Mouse (Mus musculus): ENCODE data around the gene Sod2. TPM values are rescaled to one million over a fixed set of nuclear protein-coding genes. Genes with fewer than 3 reads are reported as not detected.
"Not testable (repeated sequence)": the region's sequence is repeated elsewhere in the genome, so short reads cannot be mapped to it uniquely, and the experiment has no call there.

Gene Sod2
- polyA plus RNA-seq, 1 experiment: 38.6 TPM

DNA sequence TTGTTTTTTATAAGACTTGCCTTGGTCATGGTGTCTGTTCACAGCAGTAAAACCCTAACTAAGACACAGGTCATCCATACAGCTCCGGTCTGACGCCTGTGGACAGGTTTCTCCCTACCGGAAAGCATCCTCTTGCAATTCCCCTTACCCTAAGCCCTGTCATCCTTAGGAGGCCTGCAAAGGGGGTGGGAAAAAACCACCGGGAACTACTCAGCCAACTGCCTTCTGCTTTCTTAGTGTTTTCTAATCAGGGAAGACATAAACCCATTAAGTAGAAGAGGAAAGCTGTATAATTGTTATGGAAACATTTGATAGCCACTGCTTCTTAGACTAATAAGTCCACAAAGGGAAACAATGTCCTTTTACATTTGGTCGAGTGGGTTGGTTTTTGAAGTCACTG is 338 bp downstream of the Sod2 start:
- H3K4me1 ChIP-seq (ENCODE audit: control insufficient read depth): peaks cover 46% of the 10 kb centered on the region
- H3K4me3 ChIP-seq (replicated peaks): peak overlapping the region; percentile 97
- no peaks in the 10 kb centered on the region; the same call in 1 of the 2 replicates for H3K9me3 ChIP-seq (ENCODE audit: control insufficient read depth, low read length)
- no peak for TF ChIP-seq GATA1 (IDR thresholded peaks at IDR 0.05; ENCODE audit: low read length)
- TF ChIP-seq TAL1 (IDR thresholded peaks at IDR 0.05; ENCODE audit: low read length): no peak
- no peaks in the 10 kb centered on the region for H3K27me3 ChIP-seq (ENCODE audit: control insufficient read depth)
- H3K36me3 ChIP-seq (ENCODE audit: control insufficient read depth): peaks cover 14% of the 10 kb centered on the region

DNA sequence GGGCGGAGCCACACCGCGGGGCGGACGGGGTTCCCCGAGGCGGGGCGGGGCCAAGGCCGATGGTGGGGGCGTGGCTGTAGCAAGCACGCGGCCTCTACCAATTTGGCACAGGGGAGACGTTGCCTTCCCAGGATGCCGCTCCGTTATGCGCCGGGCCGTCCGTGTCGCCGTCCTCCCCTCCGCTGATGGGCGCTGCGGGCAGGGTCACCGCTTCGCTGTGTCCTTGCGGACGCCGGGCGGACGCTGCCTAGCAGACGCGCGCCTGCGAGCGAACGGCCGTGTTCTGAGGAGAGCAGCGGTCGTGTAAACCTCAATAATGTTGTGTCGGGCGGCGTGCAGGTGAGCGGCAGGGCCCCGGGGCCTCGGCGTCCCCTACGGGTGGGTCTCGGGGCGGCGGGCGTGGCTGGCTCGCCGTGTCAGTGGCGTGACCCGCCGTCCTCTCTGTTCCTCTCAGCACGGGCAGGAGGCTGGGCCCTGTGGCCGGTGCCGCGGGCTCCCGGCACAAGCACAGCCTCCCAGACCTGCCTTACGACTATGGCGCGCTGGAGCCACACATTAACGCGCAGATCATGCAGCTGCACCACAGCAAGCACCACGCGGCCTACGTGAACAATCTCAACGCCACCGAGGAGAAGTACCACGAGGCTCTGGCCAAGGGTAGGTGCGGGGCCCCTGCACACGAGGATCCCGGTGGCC is 1.2 kb downstream of the Sod2 start:
- Histone ChIP-seq H3K36me3 (ENCODE audit: control insufficient read depth) (peaks cover 22% of the 10 kb centered on the region), H3K27me3 (ENCODE audit: control insufficient read depth) (no peaks in the 10 kb centered on the region), H3K9me3 (ENCODE audit: control insufficient read depth, low read length) (no peaks in the 10 kb centered on the region; the same call in 1 of the 2 replicates), H3K4me3 (replicated peaks) (peak overlapping the region; percentile 97), H3K4me1 (ENCODE audit: control insufficient read depth) (peaks cover 46% of the 10 kb centered on the region)
- no peak for TF ChIP-seq TAL1 (IDR thresholded peaks at IDR 0.05; ENCODE audit: low read length)
- TF ChIP-seq GATA1 (IDR thresholded peaks at IDR 0.05; ENCODE audit: low read length): no peak

DNA sequence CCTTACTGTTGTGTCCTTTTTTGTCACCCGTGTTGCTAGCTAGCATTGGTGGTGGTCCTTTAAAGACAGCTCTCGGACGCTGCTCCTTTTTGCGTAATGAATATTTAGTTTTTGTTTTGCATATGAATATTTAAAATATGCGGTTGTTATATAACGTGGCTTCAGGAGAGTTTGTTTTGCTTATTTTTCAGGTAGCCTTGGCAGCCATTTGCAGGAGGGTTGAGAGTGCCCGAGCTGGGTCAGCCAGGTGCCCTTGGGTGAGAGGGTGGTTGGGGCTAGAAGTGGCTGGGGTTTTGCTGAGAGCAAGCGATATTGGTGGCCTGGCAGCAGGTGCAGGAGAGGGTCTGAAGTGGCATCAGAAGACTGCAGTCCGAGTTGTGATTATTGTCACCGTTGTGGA is 1.9 kb downstream of the Sod2 start:
- peaks cover 28% of the 10 kb centered on the region for H3K36me3 ChIP-seq (ENCODE audit: control insufficient read depth)
- peak overlapping the region; percentile 97 for H3K4me3 ChIP-seq (replicated peaks)
- TF ChIP-seq GATA1 (IDR thresholded peaks at IDR 0.05; ENCODE audit: low read length) (no peak), TAL1 (IDR thresholded peaks at IDR 0.05; ENCODE audit: low read length) (no peak)
- peaks cover 46% of the 10 kb centered on the region for H3K4me1 ChIP-seq (ENCODE audit: control insufficient read depth)
- H3K27me3 ChIP-seq (ENCODE audit: control insufficient read depth): no peaks in the 10 kb centered on the region
- no peaks in the 10 kb centered on the region; the same call in 1 of the 2 replicates for H3K9me3 ChIP-seq (ENCODE audit: control insufficient read depth, low read length)

DNA sequence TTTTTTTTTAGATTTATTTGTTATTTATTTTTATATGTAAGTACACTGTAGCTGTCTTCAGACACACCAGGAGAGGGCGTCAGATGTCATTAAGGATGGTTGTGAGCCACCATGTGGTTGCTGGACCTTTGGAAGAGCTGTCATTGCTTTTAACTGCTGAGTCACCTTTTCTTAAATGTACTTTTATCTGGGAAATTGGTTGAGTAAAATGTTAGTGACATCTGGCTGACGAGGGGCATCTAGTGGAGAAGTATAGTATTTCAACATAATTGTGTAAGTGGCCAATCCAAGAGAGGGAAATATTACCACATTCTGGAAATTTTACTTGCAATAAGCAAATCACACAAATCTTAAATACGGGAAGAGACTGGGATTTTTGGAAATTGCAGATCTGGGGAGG is 3.2 kb downstream of the Sod2 start:
- H3K9me3 ChIP-seq (ENCODE audit: control insufficient read depth, low read length): no peaks in the 10 kb centered on the region; the same call in 1 of the 2 replicates
- H3K4me3 ChIP-seq (replicated peaks): no peak overlapping the region
- no peaks in the 10 kb centered on the region for H3K27me3 ChIP-seq (ENCODE audit: control insufficient read depth)
- peaks cover 42% of the 10 kb centered on the region for H3K36me3 ChIP-seq (ENCODE audit: control insufficient read depth)
- TF ChIP-seq GATA1 (IDR thresholded peaks at IDR 0.05; ENCODE audit: low read length) (no peak), TAL1 (IDR thresholded peaks at IDR 0.05; ENCODE audit: low read length) (no peak)
- H3K4me1 ChIP-seq (ENCODE audit: control insufficient read depth): peaks cover 43% of the 10 kb centered on the region

DNA sequence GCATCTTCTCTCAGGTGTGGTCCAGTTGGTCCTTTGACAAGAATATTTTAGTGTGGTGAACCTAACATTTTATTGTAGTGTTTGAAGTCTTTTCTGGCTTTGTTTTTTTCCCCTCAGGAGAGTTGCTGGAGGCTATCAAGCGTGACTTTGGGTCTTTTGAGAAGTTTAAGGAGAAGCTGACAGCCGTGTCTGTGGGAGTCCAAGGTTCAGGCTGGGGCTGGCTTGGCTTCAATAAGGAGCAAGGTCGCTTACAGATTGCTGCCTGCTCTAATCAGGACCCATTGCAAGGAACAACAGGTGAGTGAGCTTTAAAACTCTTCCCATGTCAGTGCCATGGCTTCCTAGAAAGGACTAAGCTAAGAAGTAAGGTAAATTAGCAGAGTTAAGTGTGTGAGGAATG is 6.7 kb downstream of the Sod2 start:
- H3K4me1 ChIP-seq (ENCODE audit: control insufficient read depth): peaks cover 17% of the 10 kb centered on the region
- H3K36me3 ChIP-seq (ENCODE audit: control insufficient read depth): peaks cover 57% of the 10 kb centered on the region

DNA sequence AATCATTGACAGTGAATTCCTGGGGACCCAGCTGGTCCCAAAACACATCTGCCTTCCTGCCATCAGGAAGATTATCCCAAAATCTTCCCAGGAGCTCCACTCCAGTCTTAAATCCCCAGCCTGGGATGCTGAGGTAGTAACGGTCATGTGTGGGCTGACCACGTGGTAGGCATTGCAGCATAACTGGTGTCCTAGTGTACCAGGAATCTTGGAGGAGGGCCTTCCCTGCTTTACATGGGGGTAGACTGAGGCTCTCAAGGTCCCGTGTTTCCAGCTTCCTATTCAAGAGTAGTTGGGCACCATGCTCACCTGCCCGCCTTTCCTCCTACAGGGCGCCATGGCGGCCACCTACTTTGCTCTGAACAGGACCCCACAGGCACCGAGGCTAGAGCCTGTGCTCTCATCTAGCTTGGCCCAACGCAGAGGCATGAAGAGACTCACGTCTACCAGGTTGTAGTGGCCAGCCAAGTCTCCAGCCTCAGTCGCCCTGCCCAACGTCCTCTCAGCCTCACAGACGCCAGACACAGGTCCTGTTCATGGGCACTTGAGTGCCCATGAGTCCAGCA is 30.1 kb downstream of the Sod2 start:
- H3K4me1 ChIP-seq (ENCODE audit: control insufficient read depth); H3K27me3 ChIP-seq (ENCODE audit: control insufficient read depth): not testable (repeated sequence)

More for the DNA sequence above, 6.7 kb downstream of the Sod2 start:
- Histone ChIP-seq H3K9me3 (ENCODE audit: control insufficient read depth, low read length) (no peaks in the 10 kb centered on the region), H3K4me3 (replicated peaks) (no peak overlapping the region), H3K27me3 (ENCODE audit: control insufficient read depth) (no peaks in the 10 kb centered on the region)
- no peak for TF ChIP-seq GATA1 (IDR thresholded peaks at IDR 0.05; ENCODE audit: low read length)
- no peak for TF ChIP-seq TAL1 (IDR thresholded peaks at IDR 0.05; ENCODE audit: low read length)

DNA sequence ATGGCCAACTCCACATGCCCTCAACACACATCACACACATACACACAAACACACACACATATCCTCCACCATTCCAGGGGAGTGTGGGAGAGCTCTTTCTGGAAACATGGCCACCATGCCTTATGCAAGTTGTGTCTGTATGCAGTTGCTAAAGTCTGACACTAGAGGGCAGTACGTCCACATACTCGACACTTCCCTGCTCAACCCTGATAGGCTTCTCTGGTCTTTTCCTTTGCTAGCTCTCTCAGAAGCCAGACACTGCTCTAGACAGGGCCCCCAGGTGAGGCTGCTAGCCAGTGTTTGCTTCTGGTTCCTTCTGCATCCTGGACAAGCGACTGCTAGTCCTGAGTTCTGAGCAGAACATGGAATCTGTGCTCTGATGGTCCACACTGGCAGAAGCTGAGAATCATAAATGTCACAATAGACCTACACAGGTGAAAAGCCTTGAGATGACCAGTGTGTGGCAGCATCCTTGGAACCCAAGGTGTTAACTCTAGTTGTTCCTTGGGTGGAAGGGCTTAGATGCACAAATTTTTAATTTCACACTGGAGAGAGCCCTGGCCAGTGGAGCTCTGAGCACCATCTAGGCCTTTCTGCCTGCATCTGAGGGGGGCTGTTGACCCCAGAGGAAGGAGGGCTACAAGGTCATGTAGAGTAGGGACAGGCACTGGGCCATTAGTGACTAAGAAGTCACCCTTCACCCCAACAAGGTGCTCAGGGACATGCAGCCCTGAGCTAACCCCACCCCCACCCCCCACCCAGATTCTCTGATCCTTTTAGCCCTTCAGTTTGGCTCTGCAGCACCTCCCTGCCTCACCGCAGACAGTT is 37.4 kb downstream of the Sod2 start:
- H3K36me3 ChIP-seq (ENCODE audit: control insufficient read depth); H3K9me3 ChIP-seq (ENCODE audit: control insufficient read depth, low read length); H3K4me3 ChIP-seq (replicated peaks); H3K4me1 ChIP-seq (ENCODE audit: control insufficient read depth); H3K27me3 ChIP-seq (ENCODE audit: control insufficient read depth): not testable (repeated sequence)

More for the DNA sequence above, 30.1 kb downstream of the Sod2 start:
- H3K9me3 ChIP-seq (ENCODE audit: control insufficient read depth, low read length); H3K4me3 ChIP-seq (replicated peaks); H3K36me3 ChIP-seq (ENCODE audit: control insufficient read depth): not testable (repeated sequence)

DNA sequence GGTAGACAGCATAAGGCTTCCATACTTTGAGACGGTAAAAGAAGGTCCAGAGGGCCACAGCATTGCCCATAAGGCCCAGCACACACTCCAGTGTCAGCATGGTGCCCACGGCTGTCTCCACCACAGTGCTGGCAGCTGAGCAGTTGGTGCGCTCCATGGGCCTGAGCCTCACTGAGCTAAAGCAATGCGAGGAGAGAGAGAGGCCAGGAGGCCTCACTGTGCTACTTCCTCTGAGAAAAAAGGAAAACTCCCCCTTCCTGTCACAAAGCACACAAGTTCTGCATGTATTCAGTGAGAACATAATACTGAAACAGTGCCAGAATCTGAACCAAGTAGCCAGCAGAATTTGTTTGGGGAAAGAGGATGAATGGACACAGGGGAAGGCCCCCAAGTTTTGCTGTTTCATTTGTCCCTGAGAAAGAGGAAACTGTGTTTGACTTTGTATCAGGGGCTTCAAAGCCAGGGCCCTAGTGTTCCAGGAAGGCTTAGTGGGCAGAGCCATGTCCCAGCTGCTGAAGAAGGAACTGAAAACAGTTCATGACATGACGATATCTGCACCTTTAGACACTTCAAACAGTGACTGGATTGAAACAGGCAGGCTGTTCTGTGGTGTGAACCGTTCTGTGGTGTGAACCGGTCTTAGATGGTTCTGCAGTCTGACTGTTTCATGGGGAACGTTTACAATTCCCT is 45.6 kb downstream of the Sod2 start, which contains the start of gene Gpr31b:
TSS of gene Gpr31b (minus strand) at position 173 of the 690 bp plus-strand sequence.
- H3K4me1 ChIP-seq (ENCODE audit: control insufficient read depth); H3K27me3 ChIP-seq (ENCODE audit: control insufficient read depth); H3K36me3 ChIP-seq (ENCODE audit: control insufficient read depth); H3K4me3 ChIP-seq (replicated peaks); H3K9me3 ChIP-seq (ENCODE audit: control insufficient read depth, low read length): not testable (repeated sequence)

DNA sequence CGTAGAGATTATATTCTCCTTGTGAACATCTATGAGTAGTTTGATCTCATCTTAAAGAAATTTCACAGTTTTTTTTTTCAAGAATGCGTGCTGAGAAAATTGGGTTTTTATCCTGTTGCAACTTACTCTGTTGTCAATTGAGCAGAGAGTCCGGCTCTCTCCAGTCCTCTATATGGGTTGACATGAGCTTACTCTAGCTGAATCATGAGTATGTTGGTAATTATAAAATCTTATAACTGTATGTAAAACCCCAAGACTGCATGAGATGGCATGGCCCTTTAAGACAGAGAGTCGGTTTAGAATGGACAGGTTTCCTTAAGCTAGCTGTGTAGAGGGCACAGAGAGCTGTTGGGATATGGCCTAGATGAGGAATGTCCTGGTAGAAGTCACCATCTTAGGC is 54.2 kb downstream of the Sod2 start, which contains the start of gene Tcp10b:
TSS of gene Tcp10b (plus strand) at position 301 of the 400 bp plus-strand sequence.
- not testable (repeated sequence) for H3K4me1 ChIP-seq (ENCODE audit: control insufficient read depth); H3K36me3 ChIP-seq (ENCODE audit: control insufficient read depth); H3K27me3 ChIP-seq (ENCODE audit: control insufficient read depth); H3K4me3 ChIP-seq (replicated peaks); H3K9me3 ChIP-seq (ENCODE audit: control insufficient read depth, low read length)

DNA sequence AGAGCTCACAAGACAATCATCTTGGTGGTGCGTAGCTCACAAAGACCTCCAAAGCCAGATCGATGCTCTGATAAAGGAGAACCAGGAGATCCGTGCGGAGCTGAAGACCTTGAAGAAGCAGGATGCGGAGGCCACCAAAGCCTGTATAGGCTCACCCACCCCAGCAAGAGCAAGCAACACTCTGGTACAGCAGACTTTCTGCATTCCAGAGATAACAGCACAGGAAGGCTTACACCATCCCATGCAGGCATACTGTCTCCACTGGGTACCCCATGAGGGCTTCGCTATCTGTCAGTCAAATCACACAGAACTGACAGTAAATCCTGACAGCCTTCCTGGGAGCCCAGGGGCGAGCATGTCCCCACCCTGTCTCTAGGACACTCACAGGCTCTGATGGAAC is 56.2 kb downstream of the Sod2 start:
- H3K36me3 ChIP-seq (ENCODE audit: control insufficient read depth); H3K9me3 ChIP-seq (ENCODE audit: control insufficient read depth, low read length); H3K27me3 ChIP-seq (ENCODE audit: control insufficient read depth); H3K4me1 ChIP-seq (ENCODE audit: control insufficient read depth); H3K4me3 ChIP-seq (replicated peaks): not testable (repeated sequence)

DNA sequence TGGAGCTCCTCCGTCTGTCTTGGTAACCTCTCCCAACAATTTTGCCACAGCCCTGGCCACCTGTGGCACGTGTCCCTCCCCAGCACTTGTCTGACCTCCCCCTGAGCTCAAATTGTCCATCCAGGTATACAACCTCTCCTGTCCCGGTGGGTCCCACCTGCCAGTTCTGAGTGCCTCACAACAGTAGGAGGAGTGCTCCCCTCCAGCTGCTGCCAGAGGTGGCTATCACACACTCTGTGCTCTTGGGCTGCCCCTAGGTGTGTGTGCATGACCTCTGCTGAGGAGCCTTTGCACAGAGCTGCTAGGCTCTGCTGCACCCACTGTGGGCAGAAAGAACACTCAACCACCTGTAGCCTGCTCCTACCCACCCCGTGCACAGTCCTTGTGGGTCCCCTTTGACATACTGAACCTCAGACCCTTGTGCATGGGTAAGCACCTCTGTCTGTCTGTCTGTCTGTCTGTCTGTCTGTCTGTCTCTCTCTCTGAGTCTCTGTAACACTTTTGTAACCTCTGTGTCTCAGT is 61.3 kb downstream of the Sod2 start:
- H3K9me3 ChIP-seq (ENCODE audit: control insufficient read depth, low read length); H3K27me3 ChIP-seq (ENCODE audit: control insufficient read depth); H3K4me1 ChIP-seq (ENCODE audit: control insufficient read depth); H3K4me3 ChIP-seq (replicated peaks); H3K36me3 ChIP-seq (ENCODE audit: control insufficient read depth): not testable (repeated sequence)

DNA sequence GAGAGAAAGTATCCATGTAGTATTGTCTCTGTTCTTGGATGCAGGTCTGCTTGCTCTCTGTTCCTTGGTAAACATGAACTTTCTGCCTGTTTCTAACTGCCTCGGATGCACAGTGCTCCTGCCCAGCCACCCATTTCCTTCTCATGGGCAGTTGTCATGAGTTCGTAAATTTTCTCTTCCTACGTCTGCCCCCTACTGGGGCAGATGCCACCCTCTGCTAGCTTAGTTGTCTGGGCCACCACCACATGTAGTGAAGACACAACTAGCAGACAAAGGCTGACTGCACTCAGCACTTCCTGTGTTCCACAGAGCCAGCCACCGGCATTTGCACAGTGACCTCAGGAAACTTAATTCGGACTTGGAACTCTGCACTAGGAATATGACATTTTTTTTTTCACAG is 62.6 kb downstream of the Sod2 start:
- H3K27me3 ChIP-seq (ENCODE audit: control insufficient read depth); H3K4me1 ChIP-seq (ENCODE audit: control insufficient read depth): not testable (repeated sequence)

More for the DNA sequence above, 62.6 kb downstream of the Sod2 start:
- H3K4me3 ChIP-seq (replicated peaks); H3K36me3 ChIP-seq (ENCODE audit: control insufficient read depth); H3K9me3 ChIP-seq (ENCODE audit: control insufficient read depth, low read length): not testable (repeated sequence)
